In the genomic region with DNA sequence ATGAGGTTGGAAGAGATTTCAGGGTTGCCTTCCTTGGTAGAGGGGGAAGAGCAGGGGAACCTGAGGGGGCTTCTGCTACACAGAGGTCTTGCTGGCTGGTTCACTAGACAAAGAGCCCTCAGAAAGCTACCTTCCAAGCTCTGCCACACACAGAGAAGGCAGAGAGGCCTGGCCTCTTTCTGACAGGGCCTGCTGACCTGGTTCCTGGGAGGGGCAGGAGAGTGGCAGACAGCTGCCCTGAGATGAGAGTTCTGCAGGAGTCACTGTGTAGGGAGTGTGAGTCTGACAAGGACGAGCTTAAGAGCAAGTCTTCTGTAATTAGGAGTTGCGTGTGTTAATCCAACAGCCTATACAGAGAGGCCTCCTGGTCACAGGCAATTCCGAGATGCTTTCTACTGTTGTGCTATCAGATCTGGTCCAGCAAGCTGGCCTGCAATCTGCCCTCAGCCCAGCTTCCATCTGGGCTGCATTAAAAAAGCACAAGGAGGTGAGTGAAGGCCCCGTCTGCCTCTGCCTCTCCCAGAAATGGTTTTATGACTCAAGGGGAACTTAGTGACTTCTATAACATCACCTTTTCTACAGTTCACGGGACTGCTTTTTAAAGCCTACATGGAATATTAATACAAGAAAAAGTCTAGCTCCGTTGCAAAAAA, we compare ENCODE assay signal across 16 mouse cellular contexts. TPM values are rescaled to one million over a fixed set of nuclear protein-coding genes. Genes with fewer than 3 reads are reported as not detected.
DNase-seq lines count a peak whose midpoint lies in the region; ATAC-seq and TF ChIP-seq lines count a peak whose summit lies in the region.
"Had no signal": no experiment of that assay in that cellular context is flagged by ENCODE, and none has a peak within 500 bp of the region (broad histone marks: within the 10 kb centered on the region; RNA-seq: fewer than 3 reads in every experiment).

No protein-coding gene starts in this region.

- 64% methylated on average over 6 of the region's 6 CpGs for WGBS in lung, embryonic 14.5 days
- WGBS in embryonic facial prominence, embryonic 12.5 days: 20% methylated on average over 6 of the region's 6 CpGs

- no peak overlapping the region for H3K4me3 ChIP-seq in lung, embryonic 14.5 days (ENCODE audit: low read depth, low read length)
- no peak overlapping the region for H3K4me3 ChIP-seq in embryonic facial prominence, embryonic 12.5 days
- H3K4me3 ChIP-seq: midbrain, embryonic 10.5 days; neural tube, embryonic 12.5 days had no signal

- no peak overlapping the region for H3K4me2 ChIP-seq in lung, embryonic 14.5 days
- no peak overlapping the region for H3K4me2 ChIP-seq in embryonic facial prominence, embryonic 12.5 days (replicated peaks)
- H3K4me2 ChIP-seq: neural tube, embryonic 12.5 days had no signal

- no peak for ATAC-seq in lung, embryonic 14.5 days (ENCODE audit: insufficient read depth)
- ATAC-seq in embryonic facial prominence, embryonic 12.5 days (ENCODE audit: insufficient number of reproducible peaks, insufficient read depth, low FRiP score, low TSS enrichment): 0 out of 2 replicates have a peak, but pooled peaks have one; percentile 12
- ATAC-seq: forebrain, postnatal 0 days; hindbrain, embryonic 16.5 days had no signal

- peak; percentile 88 for DNase-seq in heart, adult 11 months
- no peak for DNase-seq in heart, adult 8-10 months (ENCODE audit: low spot score)
- DNase-seq in lung, embryonic 14.5 days: no peak
- no peak for DNase-seq in lung, postnatal 36 days
- peak; percentile 38 for DNase-seq in mesoderm, embryonic 11.5 days (ENCODE audit: low read depth, low spot score)
- no peak for DNase-seq in T-cell, adult 2 months (ENCODE audit: low spot score)
- no peak for DNase-seq in kidney, postnatal 10 days
- DNase-seq: adrenal gland, adult 2 months; B cell, adult 2 months; forebrain, postnatal 0 days; right cerebral cortex, adult 18-20 months had no signal

- H3K9ac ChIP-seq in lung, embryonic 14.5 days: no peak overlapping the region
- H3K9ac ChIP-seq in embryonic facial prominence, embryonic 12.5 days: no peak overlapping the region
- H3K9ac ChIP-seq: forebrain, postnatal 0 days; liver, embryonic 14.5 days; neural tube, embryonic 12.5 days had no signal

- no peaks in the 10 kb centered on the region for H3K36me3 ChIP-seq in lung, embryonic 14.5 days (ENCODE audit: insufficient read depth)
- no peaks in the 10 kb centered on the region for H3K36me3 ChIP-seq in embryonic facial prominence, embryonic 12.5 days
- H3K36me3 ChIP-seq: midbrain, embryonic 10.5 days; neural tube, embryonic 12.5 days had no signal

- H3K27ac ChIP-seq in lung, embryonic 14.5 days (ENCODE audit: low read depth): peak overlapping the region; percentile 24; the same call in 1 of the 2 replicates
- peak overlapping the region; percentile 70 for H3K27ac ChIP-seq in embryonic facial prominence, embryonic 12.5 days
- H3K27ac ChIP-seq: liver, embryonic 14.5 days; midbrain, embryonic 10.5 days; neural tube, embryonic 12.5 days had no signal

- H3K9me3 ChIP-seq in lung, embryonic 14.5 days (ENCODE audit: low read depth, low read length): no peaks in the 10 kb centered on the region
- H3K9me3 ChIP-seq in embryonic facial prominence, embryonic 12.5 days: no peaks in the 10 kb centered on the region
- H3K9me3 ChIP-seq: midbrain, embryonic 10.5 days; neural tube, embryonic 12.5 days had no signal

- H3K27me3 ChIP-seq in lung, embryonic 14.5 days (ENCODE audit: insufficient read depth, low read length): no peaks in the 10 kb centered on the region
- H3K27me3 ChIP-seq in embryonic facial prominence, embryonic 12.5 days: no peaks in the 10 kb centered on the region
- H3K27me3 ChIP-seq: neural tube, embryonic 12.5 days had no signal

- H3K4me1 ChIP-seq in lung, embryonic 14.5 days (ENCODE audit: insufficient read depth): peaks cover 21% of the 10 kb centered on the region
- peaks cover 60% of the 10 kb centered on the region for H3K4me1 ChIP-seq in embryonic facial prominence, embryonic 12.5 days
- H3K4me1 ChIP-seq: neural tube, embryonic 12.5 days had no signal

- no peak for TF ChIP-seq CTCF in lung, embryonic 14.5 days (IDR thresholded peaks at IDR 0.05; ENCODE audit: low read depth)

RNA-seq across cellular contexts. Expression of a gene that starts 28.1 kb away (rescaled TPM):
- total RNA-seq in heart, adult 8-10 months (2022): 10 to 100 TPM; 18.5 to 30.7 (median 20.8) TPM
- 35.7 and 37.8 TPM in 2 replicates for polyA plus RNA-seq in lung, embryonic 14.5 days (2014; fragmentation: Nextera tagmentation; extraction: Ambion mirVana)
- polyA plus RNA-seq in embryonic facial prominence, embryonic 12.5 days (2016; fragmentation: Nextera tagmentation; extraction: Ambion mirVana): 39.2 and 40.9 TPM in 2 replicates

Comparison
In these comparisons a context has a peak if more than half of its experiments do, and no peak if none do; other contexts are left out.
1. DNase-seq: peak in heart, adult 11 months (single experiment) and mesoderm, embryonic 11.5 days (single experiment); none in heart, adult 8-10 months (single experiment), lung, embryonic 14.5 days (single experiment), lung, postnatal 36 days (single experiment), T-cell, adult 2 months (single experiment) and kidney, postnatal 10 days (single experiment).